Mouse (Mus musculus) brain, adult 2 months (tissue): ENCODE data around the gene Sulf2.

Experiments used
- DNase-seq: peaks from one replicate; pipeline ENCODE4 v3.0.0; 2011; ENCODE audit warnings: low read depth, low spot score

Sulf2 gene

GRCm38 (mm10) chr2:166059684-166060423, 95.6 kb downstream of the Sulf2 start:
- DNase-seq: peak; percentile 93

GRCm38 (mm10) chr2:166054002-166054539, 101.4 kb downstream of the Sulf2 start:
- DNase-seq: no peak

- peak; percentile 90 for DNase-seq
Measured at GRCm38 (mm10) chr2:166051966-166052365, 103.5 kb downstream of the Sulf2 start.

- DNase-seq: no peak
Measured at GRCm38 (mm10) chr2:166051421-166051820, 104.0 kb downstream of the Sulf2 start.

- DNase-seq: no peak
Measured at GRCm38 (mm10) chr2:166048852-166049251, 106.6 kb downstream of the Sulf2 start.

- DNase-seq: no peak
Measured at GRCm38 (mm10) chr2:166047931-166048330, 107.5 kb downstream of the Sulf2 start.

GRCm38 (mm10) chr2:166045549-166046501, 109.6 kb downstream of the Sulf2 start:
- peak; percentile 57 for DNase-seq

- DNase-seq: peak; percentile 39
Measured at GRCm38 (mm10) chr2:166045006-166045405, 110.5 kb downstream of the Sulf2 start.

- no peak for DNase-seq
Measured at GRCm38 (mm10) chr2:166042542-166042941, 112.9 kb downstream of the Sulf2 start.

GRCm38 (mm10) chr2:166039681-166040080, 115.8 kb downstream of the Sulf2 start:
- DNase-seq: no peak

- peak; percentile 68 for DNase-seq
Measured at GRCm38 (mm10) chr2:166035725-166036124, 119.7 kb downstream of the Sulf2 start.

GRCm38 (mm10) chr2:166034967-166035490, 120.4 kb downstream of the Sulf2 start:
- no peak for DNase-seq

- DNase-seq: no peak
Measured at GRCm38 (mm10) chr2:166032628-166033027, 122.8 kb downstream of the Sulf2 start.

GRCm38 (mm10) chr2:166031120-166031929, 124.1 kb downstream of the Sulf2 start:
- peak; percentile 90 for DNase-seq

GRCm38 (mm10) chr2:166030256-166030995, 125.0 kb downstream of the Sulf2 start:
- peak; percentile 27 for DNase-seq

- peak; percentile 50 for DNase-seq
Measured at GRCm38 (mm10) chr2:166029232-166029631, 126.2 kb downstream of the Sulf2 start.

- DNase-seq: no peak
Measured at GRCm38 (mm10) chr2:166027834-166028233, 127.6 kb downstream of the Sulf2 start.

GRCm38 (mm10) chr2:166025943-166026342, 129.5 kb downstream of the Sulf2 start:
- DNase-seq: no peak

- DNase-seq: peak; percentile 48
Measured at GRCm38 (mm10) chr2:166024621-166025020, 130.8 kb downstream of the Sulf2 start.

- DNase-seq: no peak
Measured at GRCm38 (mm10) chr2:166024079-166024478, 131.4 kb downstream of the Sulf2 start.
